Mouse (Mus musculus) testis, adult 2 months (tissue): ENCODE data around the gene Gm20518.

Experiments used
- CTCF ChIP-seq: fragments of 200-500 bp; IDR thresholded peaks from 2 replicates; pipeline ENCODE4 v1.5.1; 2012; ENCODE audit warnings: low read depth, mild to moderate bottlenecking, inconsistent platforms, low read length, moderate library complexity; ENCODE audit not compliant: control insufficient read depth, insufficient read depth, insufficient replicate concordance
- POLR2A ChIP-seq: fragments of 200-500 bp; IDR thresholded peaks from 2 replicates; pipeline ENCODE4 v1.6.1; 2012; ENCODE audit warnings: low read depth, mild to moderate bottlenecking, inconsistent platforms, low read length, moderate library complexity; ENCODE audit not compliant: control insufficient read depth

DNA sequence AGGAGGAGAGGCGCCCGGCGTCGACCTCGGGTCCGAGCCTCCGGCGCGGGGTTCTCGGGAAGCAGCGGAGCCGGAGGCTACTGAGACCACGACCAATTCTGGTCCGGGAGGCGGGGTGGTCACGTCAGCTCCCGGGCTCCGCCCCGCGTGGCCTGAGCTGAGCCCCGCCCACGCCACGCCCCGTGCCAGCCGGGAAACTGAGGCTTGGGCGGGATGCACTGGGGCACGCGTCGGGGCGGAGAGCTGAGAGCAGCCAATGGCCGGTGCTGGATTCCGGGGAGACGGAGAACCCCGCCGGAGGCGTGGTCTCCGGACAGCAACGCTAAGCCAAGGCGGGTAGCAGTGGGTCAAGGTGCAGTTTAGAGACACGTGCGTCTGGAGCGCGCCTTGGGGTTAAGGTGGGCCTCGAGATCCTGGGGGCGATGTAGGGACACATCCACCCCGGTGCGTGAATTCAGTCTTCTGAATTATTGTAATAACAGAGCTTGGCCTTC is 36.7 kb upstream of the Gm20518 start, which contains the start of gene Slc25a1:
- TF ChIP-seq CTCF (no peak), POLR2A (peak; percentile 42; the same call in 1 of the 2 replicates)
